Mouse (Mus musculus) lung, postnatal 0 days (tissue): Measurements from ENCODE around the gene Hba-a1. TPM values are rescaled to one million over a fixed set of nuclear protein-coding genes. Genes with fewer than 3 reads are reported as not detected.
"Not testable (repeated sequence)": the region's sequence is repeated elsewhere in the genome, so short reads cannot be mapped to it uniquely, and the experiment has no call there.

ENCODE experiments used
- ATAC-seq: fragments of 200-750 bp; cut with Nextera tagmentation; 2 replicates; pipeline ENCODE4 v1.8.0; 2017; ENCODE audit warnings: moderate library complexity
- DNase-seq: peaks from one replicate; pipeline ENCODE4 v3.0.0-alpha.2; 2016; ENCODE audit warnings: low spot score
- H3K27ac ChIP-seq: fragments of 300-500 bp; sonication (generic); 2 replicates; pipeline ENCODE4 v1.5.1; 2014; ENCODE audit warnings: antibody characterized with exemption, mild to moderate bottlenecking, low read length, mixed read lengths
- H3K27me3 ChIP-seq: fragments of 300-500 bp; sonication (generic); replicated peaks from 2 replicates; pipeline ENCODE4 v1.6.1; 2014; ENCODE audit warnings: low read length, mixed read lengths; ENCODE audit not compliant: insufficient read depth
- H3K36me3 ChIP-seq: fragments of 300-500 bp; sonication (generic); 2 replicates; pipeline ENCODE4 v1.6.1; 2014; ENCODE audit warnings: low read length, mixed read lengths; ENCODE audit not compliant: insufficient read depth
- H3K4me1 ChIP-seq: fragments of 300-500 bp; sonication (generic); 2 replicates; pipeline ENCODE4 v1.6.1; 2014; ENCODE audit warnings: antibody characterized with exemption, low read depth, low read length, mixed read lengths; ENCODE audit not compliant: insufficient read depth
- H3K4me2 ChIP-seq: fragments of 300-500 bp; sonication (generic); replicated peaks from 2 replicates; pipeline ENCODE4 v1.6.1; 2014; ENCODE audit warnings: low read depth, mild to moderate bottlenecking, low read length, moderate library complexity, mixed read lengths
- H3K4me3 ChIP-seq: fragments of 300-500 bp; sonication (generic); 2 replicates; pipeline ENCODE4 v1.5.1; 2014; ENCODE audit warnings: low read depth, low read length
- H3K9ac ChIP-seq: fragments of 300-500 bp; sonication (generic); replicated peaks from 2 replicates; pipeline ENCODE4 v1.6.1; 2014; ENCODE audit warnings: low read depth, mild to moderate bottlenecking
- H3K9me3 ChIP-seq: fragments of 300-500 bp; sonication (generic); 2 replicates; pipeline ENCODE4 v1.6.1; 2016; ENCODE audit warnings: low read length, mixed read lengths
- CTCF ChIP-seq: IDR thresholded peaks from 2 replicates; pipeline ENCODE4 v1.5.1; 2016; ENCODE audit warnings: antibody characterized with exemption, mild to moderate bottlenecking
- EP300 ChIP-seq: IDR thresholded peaks from 2 replicates; pipeline ENCODE4 v1.6.1; 2016; ENCODE audit warnings: antibody characterized with exemption, mild to moderate bottlenecking, control low read depth
- WGBS: fragments of 180-500 bp; shearing (Covaris S2); extraction: QIAGEN DNeasy Blood & Tissue Kit; methylation state at CpG from one replicate; pipeline ENCODE4 v1.1.7; 2014; 5-methylcytosine and 5-hydroxymethylcytosine counted together
- polyA plus RNA-seq: library from polyadenylated mRNA; unstranded; fragments of >200 nt; fragmentation: Nextera tagmentation; extraction: Ambion mirVana; gene quantifications from 2 replicates; pipeline ENCODE4 v1.2.1, GENCODE M21; 2015

The Hba-a1 gene
- polyA plus RNA-seq, 1 experiment from 2014 or later, result 11,284 TPM

DNA sequence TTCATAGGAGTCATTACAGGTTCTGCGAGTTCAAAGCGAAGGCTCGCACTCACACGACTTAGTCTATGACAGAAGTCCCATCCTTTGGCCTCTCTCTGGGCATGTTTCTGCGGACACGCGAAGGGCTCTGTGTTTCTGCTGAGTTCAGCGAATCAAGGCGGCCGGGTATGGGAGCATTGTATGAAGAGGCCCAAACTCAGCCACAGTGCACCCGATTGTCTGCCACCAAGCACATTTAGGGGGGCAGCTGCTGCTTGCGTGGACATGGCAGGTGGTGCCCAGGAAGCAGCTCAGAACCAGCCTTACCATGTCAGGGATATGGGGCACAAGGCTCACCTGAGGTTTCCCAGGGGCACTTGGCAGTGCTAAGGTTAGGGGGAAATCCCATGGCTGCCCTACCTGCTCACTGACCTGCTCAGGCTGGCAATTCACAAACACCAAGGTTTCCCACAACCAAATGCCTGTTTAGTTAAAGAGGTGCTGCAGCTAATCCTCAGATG, 4.8 kb upstream of the Hba-a1 start:
- Histone ChIP-seq H3K27ac (no peak overlapping the region), H3K9ac (no peak overlapping the region), H3K4me2 (no peak overlapping the region), H3K4me3 (no peak overlapping the region), H3K9me3 (no peaks in the 10 kb centered on the region), H3K27me3 (0 out of 2 replicates have a peak, but pooled peaks cover 2% of the 10 kb centered on the region), H3K36me3 (no peaks in the 10 kb centered on the region), H3K4me1 (no peaks in the 10 kb centered on the region)
- 70% methylated on average over 12 of the region's 12 CpGs for WGBS
- no peak for ATAC-seq
- DNase-seq, result no peak
- TF ChIP-seq EP300 (no peak), CTCF (no peak)

DNA sequence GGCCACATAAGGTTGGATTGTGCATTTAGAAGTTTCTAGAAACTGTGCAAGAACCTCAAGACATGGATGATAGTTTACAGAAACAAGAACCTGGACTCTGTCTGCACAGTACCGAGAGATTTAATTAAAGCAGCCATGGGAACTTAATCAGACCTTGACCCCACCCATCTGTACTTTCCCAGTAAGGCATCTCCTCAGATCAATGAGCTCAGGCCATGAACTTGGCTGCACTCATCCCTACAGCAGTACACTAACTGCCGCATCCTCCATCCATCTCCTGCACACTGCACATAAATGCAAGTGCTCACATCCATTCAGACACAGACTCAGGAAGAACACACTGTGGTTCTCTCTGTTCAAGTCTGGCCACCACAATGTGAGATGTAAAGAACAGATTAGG, 2.7 kb upstream of the Hba-a1 start:
- H3K4me2 ChIP-seq, result no peak overlapping the region
- DNase-seq (no peak), ATAC-seq (no peak)
- no peak overlapping the region for H3K27ac ChIP-seq
- no peaks in the 10 kb centered on the region for H3K36me3 ChIP-seq
- no peaks in the 10 kb centered on the region for H3K4me1 ChIP-seq
- TF ChIP-seq EP300 (no peak), CTCF (no peak)
- 69% methylated on average over 2 of the region's 2 CpGs for WGBS
- no peak overlapping the region for H3K4me3 ChIP-seq
- no peak overlapping the region for H3K9ac ChIP-seq
- no peaks in the 10 kb centered on the region for H3K9me3 ChIP-seq
- 0 out of 2 replicates have a peak, but pooled peaks cover 2% of the 10 kb centered on the region for H3K27me3 ChIP-seq

DNA sequence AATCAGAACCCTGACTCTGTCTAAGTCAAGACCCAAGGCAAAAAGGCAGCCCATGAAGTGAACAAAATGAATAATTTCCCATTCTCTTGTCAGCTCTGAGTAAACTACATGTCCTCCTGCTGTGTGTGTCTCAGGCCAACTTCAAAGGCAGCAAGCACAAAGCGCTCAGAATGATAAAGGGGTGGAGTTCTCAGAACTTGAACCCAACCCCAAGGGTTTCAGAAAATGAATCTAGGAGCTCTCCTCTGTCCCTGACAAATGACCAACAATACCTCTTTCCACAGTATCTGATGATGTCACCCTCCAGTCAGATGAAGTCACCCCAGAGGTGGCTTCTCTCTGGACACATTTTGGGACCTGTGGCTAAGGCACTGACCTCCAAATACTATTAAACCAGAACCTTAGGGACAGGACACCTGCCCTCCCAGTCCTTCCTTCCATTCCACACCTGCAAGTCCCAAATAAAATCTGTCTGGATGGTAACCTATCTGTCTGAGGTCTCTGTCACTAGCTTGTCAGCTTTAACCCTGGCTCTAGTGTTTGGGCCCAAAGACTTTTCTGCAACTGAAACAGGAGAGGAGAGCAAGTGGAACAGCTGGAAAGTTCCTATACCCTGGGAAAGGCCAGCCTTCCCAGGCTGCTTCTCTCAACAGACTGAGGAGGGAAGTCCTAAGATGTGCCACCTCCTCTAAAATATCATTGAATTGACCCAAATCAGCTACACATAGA, 1.7 kb upstream of the Hba-a1 start:
- Histone ChIP-seq H3K4me1 (no peaks in the 10 kb centered on the region), H3K4me2 (no peak overlapping the region), H3K4me3 (no peak overlapping the region), H3K27me3 (0 out of 2 replicates have a peak, but pooled peaks cover 2% of the 10 kb centered on the region), H3K27ac (no peak overlapping the region), H3K9me3 (no peaks in the 10 kb centered on the region), H3K9ac (no peak overlapping the region), H3K36me3 (no peaks in the 10 kb centered on the region)
- ATAC-seq (no peak), DNase-seq (no peak)
- WGBS, result 68% methylated on average over 1 of the region's 1 CpGs
- TF ChIP-seq EP300 (no peak), CTCF (no peak)

- H3K9ac ChIP-seq, H3K9me3 ChIP-seq, H3K27ac ChIP-seq, H3K4me1 ChIP-seq, ATAC-seq, DNase-seq, H3K36me3 ChIP-seq, H3K27me3 ChIP-seq, H3K4me2 ChIP-seq, H3K4me3 ChIP-seq: not testable (repeated sequence)
- WGBS, result 29% methylated on average over 2 of the region's 2 CpGs
Measured at GRCm38 (mm10) chr11:32284582-32284981, 1.3 kb downstream of the Hba-a1 start.

- no peaks in the 10 kb centered on the region for H3K9me3 ChIP-seq
- TF ChIP-seq EP300 (no peak), CTCF (no peak)
- H3K4me2 ChIP-seq, result no peak overlapping the region
- no peaks in the 10 kb centered on the region for H3K4me1 ChIP-seq
- H3K27ac ChIP-seq, result no peak overlapping the region
- ATAC-seq, result no peak
- H3K4me3 ChIP-seq, result no peak overlapping the region
- no peak for DNase-seq
- WGBS, result 71% methylated on average over 7 of the region's 7 CpGs
- no peaks in the 10 kb centered on the region for H3K27me3 ChIP-seq
- no peaks in the 10 kb centered on the region for H3K36me3 ChIP-seq
- no peak overlapping the region for H3K9ac ChIP-seq
Measured at GRCm38 (mm10) chr11:32285031-32285775, 1.9 kb downstream of the Hba-a1 start.

DNA sequence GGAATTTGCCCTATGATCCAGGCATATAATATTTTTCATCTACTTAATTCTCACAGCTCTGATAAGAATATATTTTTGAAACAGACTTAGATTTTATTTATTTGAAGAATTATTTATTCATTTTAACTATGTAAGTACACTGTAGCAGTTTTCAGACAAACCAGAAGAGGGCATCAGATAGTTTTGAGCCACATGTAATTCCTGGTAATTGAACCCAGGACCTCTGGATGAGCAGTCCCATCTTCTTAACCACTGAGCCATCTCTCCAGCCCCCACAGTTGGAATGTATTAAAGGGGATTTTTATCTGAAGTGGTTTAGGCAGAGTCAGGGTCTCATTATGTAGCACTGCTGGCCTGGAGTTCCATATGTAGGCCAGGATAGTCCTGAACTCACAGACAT, 2.6 kb downstream of the Hba-a1 start:
- H3K36me3 ChIP-seq, DNase-seq, H3K9ac ChIP-seq, H3K4me2 ChIP-seq, H3K9me3 ChIP-seq, H3K27me3 ChIP-seq, H3K27ac ChIP-seq, H3K4me1 ChIP-seq, ATAC-seq, H3K4me3 ChIP-seq: not testable (repeated sequence)
